ENCODE assay signal across 13 mouse cellular contexts in genomic region chr5:111060246-111060745, GRCm38 (mm10).
"Had no signal": no experiment of that assay in that cellular context is flagged by ENCODE, and none has a peak within 500 bp of the region (broad histone marks: within the 10 kb centered on the region; RNA-seq: fewer than 3 reads in every experiment).

No protein-coding gene starts in this region.

- H3K9ac ChIP-seq: limb, embryonic 13.5 days; liver, embryonic 15.5 days; midbrain, embryonic 13.5 days; neural tube, embryonic 15.5 days had no signal

- H3K27me3 ChIP-seq: limb, embryonic 13.5 days; midbrain, embryonic 13.5 days; neural tube, embryonic 15.5 days had no signal

- H3K36me3 ChIP-seq: limb, embryonic 13.5 days; liver, embryonic 15.5 days; midbrain, embryonic 13.5 days; neural tube, embryonic 15.5 days had no signal

- ATAC-seq: lung, postnatal 0 days; midbrain, embryonic 13.5 days had no signal

- H3K4me3 ChIP-seq: limb, embryonic 13.5 days; liver, embryonic 15.5 days; midbrain, embryonic 13.5 days; neural tube, embryonic 15.5 days had no signal

- H3K27ac ChIP-seq: kidney, postnatal 0 days; limb, embryonic 13.5 days; liver, embryonic 15.5 days; midbrain, embryonic 13.5 days; neural tube, embryonic 15.5 days had no signal

- H3K4me1 ChIP-seq: liver, embryonic 15.5 days had no signal

- H3K4me2 ChIP-seq: liver, embryonic 11.5 days; liver, embryonic 15.5 days; midbrain, embryonic 13.5 days; neural tube, embryonic 15.5 days had no signal

- H3K9me3 ChIP-seq: limb, embryonic 13.5 days; liver, embryonic 15.5 days; midbrain, embryonic 13.5 days; neural tube, embryonic 15.5 days had no signal

- DNase-seq: kidney, postnatal 36 days; left cerebral cortex, postnatal 4 days; lung, adult 2 months; lung, postnatal 36 days; right cerebral cortex, adult 18-20 months; right cerebral cortex, postnatal 25 days had no signal
